Mouse (Mus musculus): ENCODE data around the gene Mus81. TPM values are rescaled to one million over a fixed set of nuclear protein-coding genes. Genes with fewer than 3 reads are reported as not detected.
A peak's percentile ranks its signal among the peaks of the same experiment; 100 is the strongest.

Mus81 gene
- polyA plus RNA-seq, 1 experiment from 2014 or later = 38.4 TPM

DNA sequence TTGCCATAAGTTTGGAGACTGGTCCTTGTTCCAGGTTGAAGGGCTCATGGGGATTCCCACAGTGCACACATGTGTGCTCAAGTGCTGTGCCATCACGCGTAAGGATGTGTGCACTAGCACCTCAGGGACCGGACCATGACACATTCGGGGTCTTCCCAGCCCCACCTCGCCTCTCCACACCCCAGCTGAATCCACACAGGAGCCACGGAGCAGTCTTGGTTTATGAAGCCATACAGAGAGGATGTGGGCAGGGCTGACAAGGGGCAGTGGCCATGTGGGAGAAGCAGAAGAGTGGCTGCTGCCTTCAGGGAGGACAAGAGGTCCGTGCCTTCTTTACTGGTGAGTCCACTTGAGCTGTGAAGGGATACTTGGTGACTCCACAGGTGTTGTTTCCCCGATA is 23.2 kb downstream of the Mus81 start:
- Histone ChIP-seq H3K27me3 (ENCODE audit: control insufficient read depth, insufficient read depth, low read length) (no peaks in the 10 kb centered on the region), H3K4me3 (ENCODE audit: low read depth, low read length) (no peak overlapping the region), H3K4me2 (no peak overlapping the region), H3K36me3 (ENCODE audit: control insufficient read depth, insufficient read depth, low read length) (0 out of 2 replicates have a peak, but pooled peaks cover 4% of the 10 kb centered on the region), H3K4me1 (ENCODE audit: control insufficient read depth, insufficient read depth, low read length) (peaks cover 12% of the 10 kb centered on the region), H3K9ac (ENCODE audit: low read length) (no peak overlapping the region), H3K27ac (ENCODE audit: low read depth, low read length) (no peak overlapping the region), H3K9me3 (ENCODE audit: control insufficient read depth, low read length) (no peaks in the 10 kb centered on the region)
- no peak for ATAC-seq (ENCODE audit: low FRiP score)
- 96% methylated on average over 8 of the region's 8 CpGs for WGBS
- DNase-seq (ENCODE audit: low spot score, missing footprints) = no peak

- H3K4me1 ChIP-seq (ENCODE audit: control insufficient read depth, insufficient read depth, low read length) = peaks cover 14% of the 10 kb centered on the region
- H3K27ac ChIP-seq (ENCODE audit: low read depth, low read length) = peak overlapping the region; percentile 54
- peak overlapping the region; percentile 35 for H3K4me2 ChIP-seq
- H3K9ac ChIP-seq (ENCODE audit: low read length) = peak overlapping the region; percentile 55
- ATAC-seq (ENCODE audit: low FRiP score) (peak; percentile 74), DNase-seq (ENCODE audit: low spot score, missing footprints) (peak; percentile 96)
- WGBS = 53% methylated on average over 15 of the region's 15 CpGs
- 0 out of 2 replicates have a peak overlapping the region, but pooled peaks have one; percentile 15 for H3K4me3 ChIP-seq (ENCODE audit: low read depth, low read length)
- no peaks in the 10 kb centered on the region for H3K27me3 ChIP-seq (ENCODE audit: control insufficient read depth, insufficient read depth, low read length)
- no peaks in the 10 kb centered on the region for H3K9me3 ChIP-seq (ENCODE audit: control insufficient read depth, low read length)
- H3K36me3 ChIP-seq (ENCODE audit: control insufficient read depth, insufficient read depth, low read length) = 0 out of 2 replicates have a peak, but pooled peaks cover 4% of the 10 kb centered on the region
Observed at GRCm38 (mm10) chr19:5463791-5464562, 24.2 kb downstream of the Mus81 start.

DNA sequence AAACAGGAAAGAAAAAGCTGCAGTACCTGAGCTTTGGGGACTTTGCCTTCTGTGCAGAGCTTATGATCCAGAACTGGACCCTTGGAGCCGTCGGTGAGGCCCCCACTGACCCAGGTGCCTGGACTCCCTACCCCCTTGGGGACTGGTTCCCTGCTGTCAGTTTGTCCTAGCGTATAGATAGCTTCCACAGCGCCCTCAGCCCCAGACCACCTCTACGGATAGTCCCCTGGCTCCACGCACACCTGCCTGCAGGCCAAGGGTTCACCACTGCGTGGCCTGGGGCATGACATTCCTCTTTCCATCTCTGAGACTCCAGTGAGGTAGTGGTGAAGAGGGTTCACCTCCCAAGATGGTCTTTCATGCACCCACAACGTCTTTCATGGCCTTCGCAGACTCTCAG is 25.0 kb downstream of the Mus81 start:
- Histone ChIP-seq H3K4me2 (no peak overlapping the region), H3K9me3 (ENCODE audit: control insufficient read depth, low read length) (no peaks in the 10 kb centered on the region), H3K27ac (ENCODE audit: low read depth, low read length) (no peak overlapping the region), H3K36me3 (ENCODE audit: control insufficient read depth, insufficient read depth, low read length) (0 out of 2 replicates have a peak, but pooled peaks cover 4% of the 10 kb centered on the region), H3K27me3 (ENCODE audit: control insufficient read depth, insufficient read depth, low read length) (0 out of 2 replicates have a peak, but pooled peaks cover 3% of the 10 kb centered on the region), H3K9ac (ENCODE audit: low read length) (no peak overlapping the region), H3K4me3 (ENCODE audit: low read depth, low read length) (no peak overlapping the region), H3K4me1 (ENCODE audit: control insufficient read depth, insufficient read depth, low read length) (peaks cover 14% of the 10 kb centered on the region)
- 89% methylated on average over 9 of the region's 9 CpGs for WGBS
- ATAC-seq (ENCODE audit: low FRiP score) = no peak
- DNase-seq (ENCODE audit: low spot score, missing footprints) = no peak

DNA sequence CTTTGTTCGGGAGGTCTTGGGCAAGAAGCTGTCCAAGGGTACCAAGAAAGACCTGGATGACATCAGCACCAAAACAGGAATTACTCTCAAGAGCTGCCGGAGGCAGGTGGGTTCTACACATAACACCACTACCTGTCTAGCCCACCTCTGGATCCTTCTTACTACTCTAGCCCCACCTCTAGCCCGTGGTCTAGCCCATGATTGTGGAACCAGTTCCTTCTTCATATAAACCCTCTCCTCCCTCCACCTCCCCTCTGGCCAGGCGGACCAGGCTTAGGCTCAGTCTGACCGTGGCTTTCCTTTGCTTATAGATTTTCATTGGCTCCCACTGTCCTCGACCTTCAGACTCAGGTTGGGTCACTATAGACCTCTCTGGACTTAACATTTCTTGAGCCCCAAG is 26.8 kb downstream of the Mus81 start:
- Histone ChIP-seq H3K4me1 (ENCODE audit: control insufficient read depth, insufficient read depth, low read length) (peaks cover 22% of the 10 kb centered on the region), H3K9ac (ENCODE audit: low read length) (no peak overlapping the region), H3K9me3 (ENCODE audit: control insufficient read depth, low read length) (no peaks in the 10 kb centered on the region), H3K36me3 (ENCODE audit: control insufficient read depth, insufficient read depth, low read length) (0 out of 2 replicates have a peak, but pooled peaks cover 4% of the 10 kb centered on the region), H3K4me3 (ENCODE audit: low read depth, low read length) (peak overlapping the region; percentile 82; the same call in 1 of the 2 replicates), H3K4me2 (peak overlapping the region; percentile 91), H3K27ac (ENCODE audit: low read depth, low read length) (no peak overlapping the region), H3K27me3 (ENCODE audit: control insufficient read depth, insufficient read depth, low read length) (0 out of 2 replicates have a peak, but pooled peaks cover 3% of the 10 kb centered on the region)
- WGBS = 89% methylated on average over 6 of the region's 6 CpGs
- DNase-seq (ENCODE audit: low spot score, missing footprints) (no peak), ATAC-seq (ENCODE audit: low FRiP score) (no peak)

DNA sequence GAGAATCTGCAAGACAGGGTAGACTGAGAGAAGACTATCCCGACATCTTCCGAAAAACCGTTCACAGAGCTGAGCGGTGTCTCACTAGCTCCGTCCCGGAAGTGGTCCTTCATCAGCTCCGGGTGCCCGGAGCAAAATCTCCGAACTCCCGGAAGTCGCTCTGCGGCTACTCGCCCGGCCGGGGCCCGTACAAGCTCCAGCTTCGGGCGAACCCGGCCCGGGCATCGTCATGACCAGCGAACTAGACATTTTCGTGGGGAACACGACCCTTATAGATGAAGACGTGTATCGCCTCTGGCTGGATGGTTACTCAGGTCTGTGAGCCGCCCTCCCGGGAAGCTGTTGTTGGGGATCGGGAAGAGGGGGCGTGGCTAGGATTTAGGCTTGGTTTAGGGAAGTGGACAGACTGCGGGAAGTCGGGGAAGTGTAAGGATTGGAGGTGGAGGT is 27.7 kb downstream of the Mus81 start, which contains the start of gene Fibp:
Gene Fibp, plus strand, starts transcription at position 151 of the 447 bp plus-strand sequence.
- Histone ChIP-seq H3K9me3 (ENCODE audit: control insufficient read depth, low read length) (no peaks in the 10 kb centered on the region), H3K4me1 (ENCODE audit: control insufficient read depth, insufficient read depth, low read length) (peaks cover 31% of the 10 kb centered on the region), H3K36me3 (ENCODE audit: control insufficient read depth, insufficient read depth, low read length) (no peaks in the 10 kb centered on the region), H3K4me3 (ENCODE audit: low read depth, low read length) (peak within 1 kb of the TSS; percentile 82), H3K9ac (ENCODE audit: low read length) (peak within 1 kb of the TSS; percentile 86), H3K27me3 (ENCODE audit: control insufficient read depth, insufficient read depth, low read length) (0 out of 2 replicates have a peak, but pooled peaks cover 3% of the 10 kb centered on the region), H3K27ac (ENCODE audit: low read depth, low read length) (peak within 1 kb of the TSS; percentile 30; the same call in 1 of the 2 replicates), H3K4me2 (peak within 1 kb of the TSS; percentile 91)
- DNase-seq (ENCODE audit: low spot score, missing footprints) = peak; percentile 100
- under 1% methylated on average over 32 of the region's 32 CpGs for WGBS
- ATAC-seq (ENCODE audit: low FRiP score) = peak; percentile 45

- no peaks in the 10 kb centered on the region for H3K36me3 ChIP-seq (ENCODE audit: control insufficient read depth, insufficient read depth, low read length)
- H3K9ac ChIP-seq (ENCODE audit: low read length) = peak overlapping the region; percentile 86
- ATAC-seq (ENCODE audit: low FRiP score) = no peak
- no peaks in the 10 kb centered on the region for H3K9me3 ChIP-seq (ENCODE audit: control insufficient read depth, low read length)
- peak overlapping the region; percentile 82 for H3K4me3 ChIP-seq (ENCODE audit: low read depth, low read length)
- WGBS = 33% methylated on average over 3 of the region's 3 CpGs
- peak overlapping the region; percentile 91 for H3K4me2 ChIP-seq
- DNase-seq (ENCODE audit: low spot score, missing footprints) = no peak
- H3K4me1 ChIP-seq (ENCODE audit: control insufficient read depth, insufficient read depth, low read length) = peaks cover 36% of the 10 kb centered on the region
- 0 out of 2 replicates have a peak, but pooled peaks cover 3% of the 10 kb centered on the region for H3K27me3 ChIP-seq (ENCODE audit: control insufficient read depth, insufficient read depth, low read length)
- peak overlapping the region; percentile 30; the same call in 1 of the 2 replicates for H3K27ac ChIP-seq (ENCODE audit: low read depth, low read length)
Observed at GRCm38 (mm10) chr19:5459896-5460295, 28.3 kb downstream of the Mus81 start.

- no peak for DNase-seq (ENCODE audit: low spot score, missing footprints)
- Histone ChIP-seq H3K4me3 (ENCODE audit: low read depth, low read length) (no peak overlapping the region), H3K4me2 (no peak overlapping the region), H3K9me3 (ENCODE audit: control insufficient read depth, low read length) (no peaks in the 10 kb centered on the region), H3K27ac (ENCODE audit: low read depth, low read length) (no peak overlapping the region), H3K9ac (ENCODE audit: low read length) (no peak overlapping the region), H3K36me3 (ENCODE audit: control insufficient read depth, insufficient read depth, low read length) (no peaks in the 10 kb centered on the region), H3K4me1 (ENCODE audit: control insufficient read depth, insufficient read depth, low read length) (peaks cover 33% of the 10 kb centered on the region), H3K27me3 (ENCODE audit: control insufficient read depth, insufficient read depth, low read length) (0 out of 2 replicates have a peak, but pooled peaks cover 3% of the 10 kb centered on the region)
- ATAC-seq (ENCODE audit: low FRiP score) = no peak
- WGBS = 74% methylated on average over 7 of the region's 7 CpGs
Observed at GRCm38 (mm10) chr19:5459019-5459418, 29.2 kb downstream of the Mus81 start.

DNA sequence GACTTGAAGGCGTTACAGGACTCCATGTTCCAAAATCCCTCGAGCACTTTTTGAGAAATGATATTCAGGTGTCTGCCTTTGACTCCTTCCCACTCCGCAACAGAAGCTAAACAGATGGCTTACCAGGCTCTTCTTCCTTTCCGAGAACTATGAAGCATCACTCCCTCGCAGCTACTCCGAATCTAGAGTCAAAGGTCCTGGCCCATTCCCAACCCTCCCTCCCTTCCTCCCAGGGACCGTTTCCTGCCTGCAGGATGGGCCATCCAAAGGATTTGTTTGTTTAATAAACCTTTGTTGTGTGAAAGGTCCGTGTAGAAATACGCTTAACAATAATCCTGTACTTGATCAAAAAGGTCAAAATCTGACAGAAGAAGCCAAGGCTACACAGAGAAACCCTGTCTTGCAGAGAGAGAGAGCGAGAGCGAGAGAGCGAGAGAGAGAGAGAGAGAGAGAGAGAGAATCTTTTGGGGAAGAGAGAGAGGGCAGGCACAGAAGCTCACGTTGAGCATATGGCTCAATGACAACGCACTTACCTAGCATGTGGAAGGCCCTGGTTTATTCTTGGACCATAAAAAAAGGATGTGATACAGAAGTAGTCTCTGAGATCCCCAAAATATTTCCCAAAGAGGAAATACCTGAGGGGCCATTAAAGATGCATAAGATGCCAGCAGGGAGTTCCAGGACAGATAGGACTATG is 30.3 kb downstream of the Mus81 start, which contains the start of gene Ccdc85b:
Gene Ccdc85b, minus strand, starts transcription at position 149 of the 697 bp plus-strand sequence.
- H3K9ac ChIP-seq (ENCODE audit: low read length) = peak within 1 kb of the TSS; percentile 87
- no peaks in the 10 kb centered on the region for H3K36me3 ChIP-seq (ENCODE audit: control insufficient read depth, insufficient read depth, low read length)
- H3K4me2 ChIP-seq = peak within 1 kb of the TSS; percentile 100
- no peak for ATAC-seq (ENCODE audit: low FRiP score)
- peaks cover 32% of the 10 kb centered on the region for H3K4me1 ChIP-seq (ENCODE audit: control insufficient read depth, insufficient read depth, low read length)
- H3K27me3 ChIP-seq (ENCODE audit: control insufficient read depth, insufficient read depth, low read length) = 0 out of 2 replicates have a peak, but pooled peaks cover 3% of the 10 kb centered on the region
- H3K9me3 ChIP-seq (ENCODE audit: control insufficient read depth, low read length) = no peaks in the 10 kb centered on the region
- H3K4me3 ChIP-seq (ENCODE audit: low read depth, low read length) = peak within 1 kb of the TSS; percentile 75
- WGBS = 18% methylated on average over 14 of the region's 14 CpGs
- H3K27ac ChIP-seq (ENCODE audit: low read depth, low read length) = peak within 1 kb of the TSS; percentile 89
- no peak for DNase-seq (ENCODE audit: low spot score, missing footprints)

All from midbrain, embryonic 11.5 days (tissue).